Mouse (Mus musculus) bone marrow macrophage, adult 2 months (primary cell): ENCODE data around the gene Selenos. TPM values are rescaled to one million over a fixed set of nuclear protein-coding genes. Genes with fewer than 3 reads are reported as not detected.
A peak's percentile ranks its signal among the peaks of the same experiment; 100 is the strongest.
"Not testable (repeated sequence)": the region's sequence is repeated elsewhere in the genome, so short reads cannot be mapped to it uniquely, and the experiment has no call there.

Source experiments
- H3K27ac ChIP-seq: 2 replicates; pipeline ENCODE4 v1.5.1; 2012; ENCODE audit warnings: low read depth, low read length; ENCODE audit not compliant: insufficient read depth
- H3K4me1 ChIP-seq: 2 replicates; pipeline ENCODE4 v1.6.1; 2012; ENCODE audit warnings: low read length; ENCODE audit not compliant: control insufficient read depth, insufficient read depth
- H3K4me3 ChIP-seq: 2 replicates; pipeline ENCODE4 v1.5.1; 2012; ENCODE audit warnings: mild to moderate bottlenecking, low read length, moderate library complexity; ENCODE audit not compliant: insufficient read depth
- CTCF ChIP-seq: IDR thresholded peaks from 2 replicates; pipeline ENCODE4 v1.5.1; 2012; ENCODE audit warnings: low read depth, mild to moderate bottlenecking, low read length, moderate library complexity
- POLR2A ChIP-seq: IDR thresholded peaks from 2 replicates; pipeline ENCODE4 v1.6.1; 2012; ENCODE audit warnings: mild to moderate bottlenecking, low read depth, low read length, borderline replicate concordance
- polyA plus RNA-seq: library from polyadenylated mRNA; stranded (reverse); fragments of >200 nt; gene quantifications from 2 replicates; pipeline ENCODE4 v1.2.4, GENCODE M21; 2012; ENCODE audit not compliant: missing spikeins, insufficient read depth, insufficient read length

Selenos gene
- polyA plus RNA-seq, 1 experiment = 75.3 TPM

DNA sequence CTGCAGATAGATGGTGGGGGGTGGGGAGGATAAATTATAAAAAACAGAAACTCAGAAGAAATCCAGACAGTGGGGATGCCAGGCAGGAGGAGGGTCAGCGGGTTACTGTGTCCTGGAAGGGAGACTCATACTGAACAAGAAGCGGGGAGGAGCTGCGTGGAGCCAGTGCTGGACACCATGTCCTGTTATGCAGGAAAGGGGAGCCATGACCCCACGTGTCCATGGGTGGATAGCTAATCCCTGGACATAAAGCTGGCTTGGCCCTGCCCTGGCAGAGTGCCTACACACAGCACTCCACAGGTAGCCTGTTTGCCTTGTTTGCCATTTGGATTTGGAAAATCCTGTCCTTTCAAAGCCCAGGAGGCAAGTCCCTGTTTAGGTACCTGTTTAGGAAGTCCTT lies 31.5 kb upstream of the Selenos start:
- Histone ChIP-seq H3K4me3 (no peak overlapping the region), H3K27ac (no peak overlapping the region), H3K4me1 (no peaks in the 10 kb centered on the region)
- no peak for TF ChIP-seq POLR2A
- no peak for TF ChIP-seq CTCF

DNA sequence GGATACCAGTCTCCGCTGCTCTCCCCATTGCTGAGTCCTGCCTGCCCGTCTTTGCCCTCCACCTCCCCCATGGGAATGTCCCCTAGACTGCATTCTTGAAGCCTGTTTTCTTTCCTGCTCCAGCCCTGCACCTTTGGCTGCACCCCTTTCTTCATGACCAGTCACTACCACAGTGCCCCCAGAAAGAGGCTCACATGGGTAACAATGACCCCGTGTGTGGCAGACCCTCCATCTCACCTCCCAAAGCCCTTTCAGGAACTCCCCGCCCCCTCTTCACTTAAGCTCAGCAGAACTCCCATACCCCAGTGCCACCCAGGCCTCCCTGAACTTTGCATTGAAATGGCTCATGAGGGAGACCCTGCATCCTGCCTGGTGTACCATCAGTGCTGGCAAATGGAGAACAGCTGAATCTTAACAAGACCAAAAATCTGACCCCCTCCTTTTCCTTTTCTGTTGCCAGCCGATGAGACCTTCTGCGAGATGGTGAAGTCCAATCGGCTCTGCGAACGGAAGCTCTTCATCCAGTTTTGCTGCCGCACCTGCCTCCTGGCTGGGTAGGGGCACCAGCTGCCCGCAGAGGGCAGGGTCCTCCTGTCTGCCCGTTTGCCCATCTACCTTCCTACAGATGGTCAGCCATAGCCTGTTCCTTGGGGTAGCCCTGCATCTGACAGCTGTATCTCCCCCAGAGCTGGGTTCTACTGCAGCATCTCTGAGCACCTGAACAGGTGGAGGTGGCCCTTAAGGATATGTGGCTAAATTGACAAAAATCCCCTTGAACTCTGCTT lies 30.8 kb upstream of the Selenos start:
- TF ChIP-seq CTCF (no peak), POLR2A (no peak)
- H3K4me3 ChIP-seq = no peak overlapping the region
- no peak overlapping the region for H3K27ac ChIP-seq
- H3K4me1 ChIP-seq = no peaks in the 10 kb centered on the region

DNA sequence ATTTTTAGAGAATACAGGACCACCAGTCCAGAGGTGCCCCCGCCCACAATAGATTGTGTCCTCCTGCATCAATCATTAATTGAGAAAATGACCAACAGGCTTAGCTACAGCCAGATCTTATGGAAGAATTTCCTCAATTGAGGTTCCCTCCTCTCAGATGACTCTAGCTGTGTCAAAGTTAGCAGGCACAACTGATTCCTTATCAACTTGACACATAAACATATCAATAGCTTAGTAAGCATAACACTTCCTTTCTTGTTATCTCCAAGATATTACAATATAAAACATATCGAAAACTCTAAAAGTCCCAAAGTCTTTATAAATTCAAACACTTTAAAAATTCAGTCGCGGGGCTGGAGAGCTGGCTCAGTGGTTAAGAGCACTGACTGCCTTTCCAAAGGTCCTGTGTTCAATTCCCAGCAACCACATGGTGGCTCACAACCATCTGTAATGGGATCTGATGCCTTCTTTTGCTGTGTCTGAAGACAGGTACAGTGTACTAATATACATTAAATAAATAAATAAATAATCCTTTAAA lies 25.4 kb upstream of the Selenos start:
- no peaks in the 10 kb centered on the region; the same call in 1 of the 2 replicates for H3K4me1 ChIP-seq
- H3K27ac ChIP-seq = no peak overlapping the region
- no peak overlapping the region for H3K4me3 ChIP-seq
- TF ChIP-seq CTCF (no peak), POLR2A (no peak)

DNA sequence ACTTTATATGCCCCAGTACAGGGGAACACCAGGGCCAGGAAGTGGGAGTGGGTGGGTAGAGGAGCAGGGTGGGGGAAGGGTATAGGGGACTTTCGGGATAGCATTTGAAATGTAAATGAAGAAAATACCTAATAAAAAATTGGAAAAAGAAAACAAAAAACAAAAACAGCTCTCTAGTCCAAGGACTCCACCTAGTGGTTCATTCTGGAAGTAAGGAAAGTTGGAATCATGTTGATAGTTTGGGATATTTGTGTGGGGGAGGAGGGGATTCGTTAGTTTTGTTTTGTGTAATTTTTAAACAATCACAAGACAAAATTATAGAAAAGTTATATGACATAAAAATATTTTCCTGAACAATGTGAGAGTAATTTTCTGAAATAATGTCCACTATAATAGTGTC lies 24.1 kb upstream of the Selenos start:
- not testable (repeated sequence) for H3K27ac ChIP-seq, H3K4me3 ChIP-seq, H3K4me1 ChIP-seq

DNA sequence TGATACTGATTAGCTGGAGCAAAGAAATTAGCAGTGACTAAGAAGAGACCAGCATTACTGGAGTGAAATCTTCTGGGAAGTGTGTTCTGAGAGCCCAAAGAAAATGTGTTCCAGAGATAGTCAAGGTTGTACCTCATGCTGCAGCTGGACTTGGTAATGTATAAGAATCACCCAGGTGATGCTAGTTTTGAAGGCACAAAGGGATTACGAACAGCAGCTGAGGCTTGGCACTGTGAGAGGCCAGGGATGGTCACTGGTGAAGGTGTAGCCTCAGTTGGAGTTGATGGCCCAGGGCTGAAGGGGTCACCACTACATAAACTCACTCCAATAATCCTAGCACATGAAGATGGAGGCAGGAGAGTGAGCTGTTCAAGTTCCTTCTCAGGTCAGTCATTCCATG lies 20.7 kb upstream of the Selenos start, which contains the start of gene Snrpa1:
Gene Snrpa1, plus strand, starts transcription at position 301 of the 400 bp plus-strand sequence.
- Histone ChIP-seq H3K4me1 (peaks cover 6% of the 10 kb centered on the region), H3K4me3 (peak within 1 kb of the TSS; percentile 93), H3K27ac (no peak within 1 kb of the TSS)
- TF ChIP-seq CTCF = no peak

DNA sequence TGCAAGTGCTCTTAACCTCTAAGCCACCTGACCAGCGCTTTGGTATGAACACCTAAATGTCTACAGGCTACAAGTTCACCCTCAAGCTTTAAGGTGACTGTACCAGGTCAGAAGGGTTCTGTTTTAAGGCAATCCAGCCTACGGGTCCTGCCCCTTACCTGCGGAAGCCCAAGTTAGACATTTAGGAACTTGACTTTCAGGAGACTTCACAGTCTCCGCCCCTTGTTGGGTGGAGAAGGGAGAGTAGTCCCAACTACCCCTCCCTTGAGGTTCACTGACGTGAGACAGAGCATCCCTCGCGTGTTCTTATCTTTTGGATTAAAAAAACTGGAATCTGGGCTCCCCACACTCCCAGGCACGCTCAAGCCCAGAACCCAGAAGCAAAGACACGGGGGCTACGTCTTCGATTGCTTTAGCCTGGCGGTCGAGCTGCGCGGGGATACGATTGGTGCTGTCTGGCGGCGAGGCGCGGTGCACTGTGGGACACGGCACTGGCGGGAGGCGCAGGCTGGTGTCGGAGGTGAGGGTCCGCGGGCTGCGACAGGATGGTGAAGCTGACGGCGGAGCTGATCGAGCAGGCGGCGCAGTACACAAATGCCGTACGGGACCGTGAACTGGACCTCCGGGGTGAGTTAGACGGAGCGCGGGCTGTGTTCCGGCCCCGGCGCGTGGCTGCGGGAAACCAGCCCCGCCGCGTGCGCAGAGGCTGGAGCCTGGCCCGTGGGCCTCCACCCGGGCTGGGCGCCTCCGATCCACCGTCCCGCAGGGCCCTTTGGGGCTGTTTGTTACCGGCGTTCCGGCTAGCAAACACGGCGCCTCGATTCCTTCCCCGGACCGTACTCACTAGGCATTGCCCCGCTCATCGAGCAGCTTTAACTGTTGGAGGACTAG lies 19.1 kb upstream of the Selenos start:
- Histone ChIP-seq H3K4me3 (peak overlapping the region; percentile 93), H3K27ac (peak overlapping the region; percentile 40), H3K4me1 (peaks cover 6% of the 10 kb centered on the region)
- TF ChIP-seq CTCF = no peak

DNA sequence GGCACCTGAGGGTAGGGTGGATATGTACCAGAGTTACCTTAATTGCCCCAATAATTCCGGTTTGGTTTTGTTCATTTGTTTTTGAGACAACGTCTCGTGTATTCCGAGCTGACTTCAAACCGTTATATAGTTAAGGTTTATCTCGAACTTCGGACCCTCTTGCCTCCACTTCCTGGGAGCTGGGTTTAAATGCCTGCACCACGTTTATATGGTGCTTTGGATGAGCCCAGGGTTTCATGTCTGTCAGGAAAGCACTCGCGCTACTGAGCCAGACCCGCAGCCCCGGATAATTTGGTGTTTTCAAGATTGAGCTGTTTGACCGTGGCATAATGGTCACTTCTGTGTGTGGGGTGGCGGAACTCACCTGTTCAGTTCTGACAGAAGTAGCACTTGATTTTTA lies 18.4 kb upstream of the Selenos start:
- TF ChIP-seq CTCF = no peak
- TF ChIP-seq POLR2A = no peak
- peaks cover 6% of the 10 kb centered on the region for H3K4me1 ChIP-seq
- no peak overlapping the region for H3K27ac ChIP-seq
- peak overlapping the region; percentile 93 for H3K4me3 ChIP-seq

DNA sequence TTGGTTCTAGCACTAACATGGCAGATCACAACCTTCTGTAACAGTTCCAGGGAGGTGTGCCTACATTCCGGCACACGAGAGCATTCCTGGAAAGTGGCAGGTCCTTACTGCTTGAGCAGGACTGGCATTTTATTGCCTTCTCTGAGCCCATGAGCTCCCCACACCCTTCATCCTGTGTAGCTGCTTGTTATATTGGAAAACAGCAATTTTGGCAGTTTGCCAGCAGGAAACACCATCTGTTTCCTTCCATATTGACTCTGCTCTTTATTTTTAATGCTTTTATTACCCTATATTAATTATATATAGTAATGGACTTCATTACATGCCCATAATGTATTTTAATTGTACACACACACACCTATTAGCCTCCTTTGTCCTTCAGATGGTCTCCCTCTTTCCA lies 3.0 kb upstream of the Selenos start:
- Histone ChIP-seq H3K4me3 (no peak overlapping the region), H3K27ac (no peak overlapping the region), H3K4me1 (peaks cover 27% of the 10 kb centered on the region)
- no peak for TF ChIP-seq CTCF
- no peak for TF ChIP-seq POLR2A

DNA sequence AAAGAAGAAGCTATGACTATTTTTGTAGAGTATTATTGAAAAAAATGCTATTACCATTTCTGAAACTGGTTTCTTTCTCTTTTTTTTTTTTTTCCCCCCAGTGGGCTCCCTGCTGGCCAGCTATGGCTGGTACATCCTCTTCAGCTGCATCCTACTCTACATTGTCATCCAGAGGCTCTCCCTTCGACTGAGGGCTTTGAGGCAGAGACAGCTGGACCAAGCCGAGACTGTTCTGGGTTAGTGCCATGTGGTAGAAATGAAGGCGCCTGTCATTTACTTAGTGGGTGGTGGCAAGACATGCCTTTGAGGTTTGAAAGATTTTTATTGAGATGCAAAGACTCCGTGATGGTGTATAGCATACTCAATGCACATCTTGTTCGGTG lies 773 bp downstream of the Selenos start:
- H3K4me3 ChIP-seq = peak overlapping the region; percentile 81
- H3K27ac ChIP-seq = peak overlapping the region; percentile 69; the same call in 1 of the 2 replicates
- TF ChIP-seq POLR2A = no peak
- no peak for TF ChIP-seq CTCF
- peaks cover 23% of the 10 kb centered on the region for H3K4me1 ChIP-seq

DNA sequence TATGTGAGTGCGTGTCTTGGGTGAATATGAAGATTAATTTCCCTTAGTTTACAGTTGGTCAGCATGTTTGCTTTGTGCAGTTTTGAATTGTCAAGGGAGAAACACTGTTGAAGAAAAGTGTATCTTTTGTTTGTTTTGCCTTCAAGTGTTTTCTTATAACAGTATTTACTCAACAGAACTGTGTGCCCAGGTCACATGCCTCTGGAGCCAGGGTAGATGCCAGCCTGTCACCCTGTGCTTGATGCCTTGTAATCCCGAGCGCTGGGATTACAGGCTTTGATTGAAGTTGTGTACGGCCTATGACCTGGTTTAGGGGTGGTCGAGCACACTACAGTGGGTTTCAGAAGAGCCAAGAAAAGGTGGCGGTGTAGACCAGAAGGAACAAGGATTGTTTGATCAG lies 4.3 kb downstream of the Selenos start:
- Histone ChIP-seq H3K4me1 (peaks cover 7% of the 10 kb centered on the region), H3K4me3 (no peak overlapping the region), H3K27ac (no peak overlapping the region)
- no peak for TF ChIP-seq CTCF
- no peak for TF ChIP-seq POLR2A
